Mouse (Mus musculus) limb, embryonic 12.5 days (tissue): ENCODE data around the gene Abca12. TPM values are rescaled to one million over a fixed set of nuclear protein-coding genes. Genes with fewer than 3 reads are reported as not detected.

Experiments
- ATAC-seq: fragments of 200-750 bp; cut with Nextera tagmentation; 2 replicates; pipeline ENCODE4 v1.8.0; 2017; ENCODE audit warnings: low read depth, moderate TSS enrichment; ENCODE audit not compliant: insufficient number of reproducible peaks, insufficient read depth, low FRiP score, low TSS enrichment
- H3K27ac ChIP-seq: fragments of 300-500 bp; sonication (generic); 2 replicates; pipeline ENCODE4 v1.5.1; 2016; ENCODE audit warnings: mild to moderate bottlenecking, moderate library complexity
- H3K27me3 ChIP-seq: fragments of 300-500 bp; sonication (generic); 2 replicates; pipeline ENCODE4 v1.6.1; 2016; ENCODE audit warnings: mild to moderate bottlenecking, moderate library complexity
- H3K36me3 ChIP-seq: fragments of 300-500 bp; sonication (generic); 2 replicates; pipeline ENCODE4 v1.6.1; 2016; ENCODE audit warnings: mild to moderate bottlenecking, moderate library complexity
- H3K4me1 ChIP-seq: fragments of 300-500 bp; sonication (generic); replicated peaks from 2 replicates; pipeline ENCODE4 v1.6.1; 2016
- H3K4me2 ChIP-seq: fragments of 300-500 bp; sonication (generic); 2 replicates; pipeline ENCODE4 v1.6.1; 2016; ENCODE audit warnings: mild to moderate bottlenecking, moderate library complexity
- H3K4me3 ChIP-seq: fragments of 300-500 bp; sonication (generic); replicated peaks from 2 replicates; pipeline ENCODE4 v1.5.1; 2016; ENCODE audit warnings: mild to moderate bottlenecking
- H3K9ac ChIP-seq: fragments of 300-500 bp; sonication (generic); replicated peaks from 2 replicates; pipeline ENCODE4 v1.6.1; 2016; ENCODE audit warnings: mild to moderate bottlenecking, moderate library complexity
- H3K9me3 ChIP-seq: fragments of 300-500 bp; sonication (generic); 2 replicates; pipeline ENCODE4 v1.6.1; 2016; ENCODE audit warnings: mild to moderate bottlenecking, moderate library complexity
- WGBS: fragments of 180-500 bp; shearing (Covaris S2); methylation state at CpG from one replicate; pipeline ENCODE4 v1.1.7; 2016; 5-methylcytosine and 5-hydroxymethylcytosine counted together
- polyA plus RNA-seq: library from polyadenylated mRNA; unstranded; fragments of >200 nt; fragmentation: Nextera tagmentation; extraction: Ambion mirVana; gene quantifications from 2 replicates; pipeline ENCODE4 v1.2.1, GENCODE M21; 2016

The Abca12 gene
- polyA plus RNA-seq, 1 experiment from 2014 or later: 0.15 TPM

- Histone ChIP-seq H3K9me3 (no peaks in the 10 kb centered on the region), H3K27ac (no peak overlapping the region), H3K4me2 (no peak overlapping the region), H3K9ac (no peak overlapping the region), H3K4me1 (no peaks in the 10 kb centered on the region), H3K36me3 (no peaks in the 10 kb centered on the region), H3K27me3 (no peaks in the 10 kb centered on the region), H3K4me3 (no peak overlapping the region)
- ATAC-seq: no peak
- 90% methylated on average over 8 of the region's 8 CpGs for WGBS
Observed at GRCm38 (mm10) chr1:71393489-71393888, 21.2 kb downstream of the Abca12 start.

- Histone ChIP-seq H3K4me2 (no peak overlapping the region), H3K4me1 (no peaks in the 10 kb centered on the region), H3K27ac (no peak overlapping the region), H3K9me3 (no peaks in the 10 kb centered on the region), H3K36me3 (no peaks in the 10 kb centered on the region), H3K4me3 (no peak overlapping the region), H3K27me3 (no peaks in the 10 kb centered on the region), H3K9ac (no peak overlapping the region)
- ATAC-seq: no peak
- WGBS: 75% methylated on average over 2 of the region's 2 CpGs
Observed at GRCm38 (mm10) chr1:71392463-71392862, 22.2 kb downstream of the Abca12 start.

- no peak overlapping the region for H3K4me2 ChIP-seq
- ATAC-seq: no peak
- H3K27ac ChIP-seq: no peak overlapping the region
- no peak overlapping the region for H3K9ac ChIP-seq
- WGBS: 92% methylated on average over 8 of the region's 8 CpGs
- H3K4me3 ChIP-seq: no peak overlapping the region
- H3K4me1 ChIP-seq: no peaks in the 10 kb centered on the region
- no peaks in the 10 kb centered on the region for H3K36me3 ChIP-seq
- no peaks in the 10 kb centered on the region for H3K9me3 ChIP-seq
- H3K27me3 ChIP-seq: no peaks in the 10 kb centered on the region
Observed at GRCm38 (mm10) chr1:71386593-71386992, 28.1 kb downstream of the Abca12 start.

GRCm38 (mm10) chr1:71384098-71384497 lies 30.6 kb downstream of the Abca12 start:
- no peak overlapping the region for H3K4me3 ChIP-seq
- WGBS: 83% methylated on average over 1 of the region's 1 CpGs
- no peak for ATAC-seq
- no peaks in the 10 kb centered on the region for H3K9me3 ChIP-seq
- H3K36me3 ChIP-seq: no peaks in the 10 kb centered on the region
- no peak overlapping the region for H3K27ac ChIP-seq
- no peaks in the 10 kb centered on the region for H3K4me1 ChIP-seq
- no peaks in the 10 kb centered on the region for H3K27me3 ChIP-seq
- no peak overlapping the region for H3K9ac ChIP-seq
- H3K4me2 ChIP-seq: no peak overlapping the region

- Histone ChIP-seq H3K4me3 (no peak overlapping the region), H3K9ac (no peak overlapping the region), H3K9me3 (no peaks in the 10 kb centered on the region), H3K4me2 (no peak overlapping the region), H3K27ac (no peak overlapping the region), H3K4me1 (no peaks in the 10 kb centered on the region), H3K36me3 (no peaks in the 10 kb centered on the region), H3K27me3 (no peaks in the 10 kb centered on the region)
- 88% methylated on average over 5 of the region's 5 CpGs for WGBS
- no peak for ATAC-seq
Observed at GRCm38 (mm10) chr1:71373090-71373489, 41.6 kb downstream of the Abca12 start.

GRCm38 (mm10) chr1:71370266-71370665 lies 44.4 kb downstream of the Abca12 start:
- H3K4me3 ChIP-seq: no peak overlapping the region
- H3K9me3 ChIP-seq: no peaks in the 10 kb centered on the region
- H3K27me3 ChIP-seq: no peaks in the 10 kb centered on the region
- no peaks in the 10 kb centered on the region for H3K4me1 ChIP-seq
- no peak overlapping the region for H3K4me2 ChIP-seq
- ATAC-seq: no peak
- no peak overlapping the region for H3K27ac ChIP-seq
- no peak overlapping the region for H3K9ac ChIP-seq
- no peaks in the 10 kb centered on the region for H3K36me3 ChIP-seq

GRCm38 (mm10) chr1:71367770-71368169 lies 46.9 kb downstream of the Abca12 start:
- H3K27me3 ChIP-seq: no peaks in the 10 kb centered on the region
- WGBS: 75% methylated on average over 1 of the region's 1 CpGs
- no peaks in the 10 kb centered on the region for H3K36me3 ChIP-seq
- no peaks in the 10 kb centered on the region for H3K9me3 ChIP-seq
- H3K9ac ChIP-seq: no peak overlapping the region
- no peaks in the 10 kb centered on the region for H3K4me1 ChIP-seq
- H3K27ac ChIP-seq: no peak overlapping the region
- H3K4me3 ChIP-seq: no peak overlapping the region
- no peak overlapping the region for H3K4me2 ChIP-seq
- no peak for ATAC-seq

GRCm38 (mm10) chr1:71342861-71343554 lies 71.7 kb downstream of the Abca12 start:
- WGBS: 63% methylated on average over 3 of the region's 3 CpGs
- Histone ChIP-seq H3K4me3 (no peak overlapping the region), H3K4me2 (no peak overlapping the region), H3K4me1 (0 out of 2 replicates have a peak, but pooled peaks cover 5% of the 10 kb centered on the region), H3K9ac (no peak overlapping the region), H3K27me3 (no peaks in the 10 kb centered on the region), H3K9me3 (no peaks in the 10 kb centered on the region), H3K27ac (no peak overlapping the region), H3K36me3 (no peaks in the 10 kb centered on the region)
- ATAC-seq: no peak

GRCm38 (mm10) chr1:71342261-71342594 lies 72.5 kb downstream of the Abca12 start:
- no peak overlapping the region for H3K4me3 ChIP-seq
- H3K9me3 ChIP-seq: no peaks in the 10 kb centered on the region
- H3K4me1 ChIP-seq: 0 out of 2 replicates have a peak, but pooled peaks cover 5% of the 10 kb centered on the region
- H3K36me3 ChIP-seq: no peaks in the 10 kb centered on the region
- no peak overlapping the region for H3K9ac ChIP-seq
- H3K27me3 ChIP-seq: no peaks in the 10 kb centered on the region
- no peak overlapping the region for H3K4me2 ChIP-seq
- 85% methylated on average over 4 of the region's 4 CpGs for WGBS
- ATAC-seq: no peak
- H3K27ac ChIP-seq: no peak overlapping the region

GRCm38 (mm10) chr1:71341370-71342260 lies 73.1 kb downstream of the Abca12 start:
- Histone ChIP-seq H3K27me3 (no peaks in the 10 kb centered on the region), H3K27ac (no peak overlapping the region), H3K9me3 (no peaks in the 10 kb centered on the region), H3K4me3 (no peak overlapping the region), H3K4me1 (0 out of 2 replicates have a peak, but pooled peaks cover 5% of the 10 kb centered on the region), H3K36me3 (no peaks in the 10 kb centered on the region), H3K9ac (no peak overlapping the region), H3K4me2 (no peak overlapping the region)
- 70% methylated on average over 7 of the region's 7 CpGs for WGBS
- ATAC-seq: no peak

- H3K4me2 ChIP-seq: no peak overlapping the region
- H3K4me3 ChIP-seq: no peak overlapping the region
- 84% methylated on average over 4 of the region's 4 CpGs for WGBS
- H3K9me3 ChIP-seq: no peaks in the 10 kb centered on the region
- H3K36me3 ChIP-seq: no peaks in the 10 kb centered on the region
- no peak for ATAC-seq
- H3K4me1 ChIP-seq: 0 out of 2 replicates have a peak, but pooled peaks cover 5% of the 10 kb centered on the region
- H3K27me3 ChIP-seq: no peaks in the 10 kb centered on the region
- H3K9ac ChIP-seq: no peak overlapping the region
- H3K27ac ChIP-seq: no peak overlapping the region
Observed at GRCm38 (mm10) chr1:71338548-71339340, 76.0 kb downstream of the Abca12 start.
